Mouse (Mus musculus): ENCODE measurements at regions not wholly inside any gene's neighbourhood (a gene's known extent, or its start where the extent isn't known, plus 50 kb on each side); places are given as distances from the start of the nearest gene placed in this dataset.

DNA sequence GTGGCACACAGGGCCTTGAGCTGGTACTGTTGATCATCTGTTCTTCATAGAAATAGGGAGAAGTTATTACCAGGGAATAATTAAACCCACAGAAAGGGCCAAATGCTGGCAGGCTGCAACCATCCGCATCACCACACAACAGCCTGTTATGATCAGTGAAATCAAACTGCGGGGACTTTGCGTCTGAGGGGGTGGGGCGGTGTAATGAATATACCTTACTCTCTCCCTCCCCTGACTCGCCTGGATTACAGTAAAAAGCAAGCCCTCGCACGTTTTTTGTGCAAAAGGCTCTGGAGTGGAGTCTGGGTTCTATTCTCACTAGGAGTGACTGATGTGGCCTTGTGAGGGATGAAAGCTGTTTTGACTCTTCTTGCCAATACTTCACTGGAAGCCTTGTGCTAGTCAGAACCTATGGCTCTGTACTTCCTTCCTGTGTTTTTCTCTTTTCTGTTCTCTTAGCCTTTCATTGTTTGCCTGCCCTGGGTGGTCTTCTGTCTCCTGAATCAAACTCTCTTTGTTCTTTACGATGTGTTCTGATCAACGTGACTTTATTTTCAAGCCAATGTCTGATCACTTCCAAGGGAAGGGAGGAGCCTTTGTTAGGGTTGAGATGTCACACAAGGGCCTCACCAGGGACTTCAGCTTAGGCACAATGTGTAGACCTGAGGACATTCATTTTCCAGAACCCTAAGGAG is 172.4 kb downstream of the Dact1 start:
- no peak for DNase-seq (ENCODE audit: low spot score)

GRCm38 (mm10) chr12:71482619-71483018 is 172.9 kb downstream of the Dact1 start:
- DNase-seq (ENCODE audit: low spot score) = no peak

- no peak for DNase-seq (ENCODE audit: low spot score)
Observed at GRCm38 (mm10) chr12:71483536-71484165, 174.0 kb downstream of the Dact1 start.

GRCm38 (mm10) chr12:71484286-71484685 is 174.6 kb downstream of the Dact1 start:
- no peak for DNase-seq (ENCODE audit: low spot score)

- DNase-seq (ENCODE audit: low spot score) = no peak
Observed at GRCm38 (mm10) chr12:71486078-71486477, 176.4 kb downstream of the Dact1 start.

DNA sequence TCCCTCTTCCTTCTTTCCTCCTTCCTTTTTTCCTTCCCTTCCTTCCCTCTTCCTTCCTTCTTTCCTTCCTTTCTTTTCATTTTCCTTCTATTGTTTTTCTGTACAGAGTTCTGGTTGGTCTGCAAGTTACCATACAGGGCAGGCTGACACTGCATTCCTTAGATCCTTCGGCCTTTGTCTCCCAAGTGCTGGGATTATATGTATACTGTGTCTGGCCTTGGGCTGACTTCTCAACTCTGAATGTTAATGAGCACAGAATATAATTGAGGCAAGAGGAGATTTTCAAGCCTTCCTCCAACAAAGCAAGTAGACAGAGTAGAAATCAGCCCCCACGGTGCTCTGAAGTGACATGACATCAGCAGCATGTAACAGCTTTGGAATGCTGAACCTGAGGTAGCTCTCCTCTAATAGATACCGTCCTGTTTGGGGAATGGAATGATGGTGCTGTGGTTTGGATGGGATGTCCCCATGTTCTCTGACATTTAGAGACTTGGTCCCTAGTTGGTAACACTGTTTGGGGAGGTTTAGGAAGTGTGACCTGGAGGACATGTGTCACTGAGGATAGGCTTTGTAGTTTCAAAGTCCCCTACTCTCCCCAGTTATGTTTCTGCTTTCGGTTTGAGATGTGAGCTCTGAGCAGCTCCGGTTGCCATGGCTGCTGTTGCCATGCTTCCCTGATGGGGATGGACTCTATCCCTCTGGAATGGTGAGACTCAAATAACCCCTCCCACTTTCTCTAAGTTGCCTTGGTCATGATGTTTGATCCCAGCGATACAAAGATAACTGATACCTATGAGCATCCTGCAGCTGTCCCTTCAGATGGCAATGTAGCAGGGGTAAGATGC is 178.1 kb downstream of the Dact1 start:
- no peak for DNase-seq (ENCODE audit: low spot score)

- no peak for DNase-seq (ENCODE audit: low spot score)
Observed at GRCm38 (mm10) chr12:71489295-71489694, 179.6 kb downstream of the Dact1 start.

DNA sequence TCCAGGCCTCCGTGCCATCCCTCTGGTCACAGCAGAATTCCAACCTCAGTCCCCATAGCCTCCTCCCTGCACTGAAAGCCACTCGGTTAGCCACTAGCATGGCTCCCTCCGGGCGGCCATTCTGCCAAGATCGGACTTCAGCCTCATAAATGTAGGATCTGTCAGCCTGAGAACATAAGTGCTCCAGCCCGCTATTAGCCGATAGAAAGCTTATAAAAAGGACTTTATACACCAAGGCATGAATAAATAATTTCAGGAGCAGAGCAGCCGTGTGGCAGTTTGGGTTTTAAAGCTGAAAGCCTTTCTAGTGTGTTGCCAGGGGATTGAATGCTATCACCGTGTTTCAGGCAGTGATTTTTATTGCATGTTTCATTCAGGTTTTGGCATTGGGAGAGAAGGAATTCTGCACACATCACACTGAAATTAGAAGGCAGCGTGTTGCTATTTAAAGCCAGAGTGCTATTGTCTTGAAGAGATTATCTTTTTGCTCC is 185.2 kb downstream of the Dact1 start:
- no peak for DNase-seq (ENCODE audit: low spot score)

DNA sequence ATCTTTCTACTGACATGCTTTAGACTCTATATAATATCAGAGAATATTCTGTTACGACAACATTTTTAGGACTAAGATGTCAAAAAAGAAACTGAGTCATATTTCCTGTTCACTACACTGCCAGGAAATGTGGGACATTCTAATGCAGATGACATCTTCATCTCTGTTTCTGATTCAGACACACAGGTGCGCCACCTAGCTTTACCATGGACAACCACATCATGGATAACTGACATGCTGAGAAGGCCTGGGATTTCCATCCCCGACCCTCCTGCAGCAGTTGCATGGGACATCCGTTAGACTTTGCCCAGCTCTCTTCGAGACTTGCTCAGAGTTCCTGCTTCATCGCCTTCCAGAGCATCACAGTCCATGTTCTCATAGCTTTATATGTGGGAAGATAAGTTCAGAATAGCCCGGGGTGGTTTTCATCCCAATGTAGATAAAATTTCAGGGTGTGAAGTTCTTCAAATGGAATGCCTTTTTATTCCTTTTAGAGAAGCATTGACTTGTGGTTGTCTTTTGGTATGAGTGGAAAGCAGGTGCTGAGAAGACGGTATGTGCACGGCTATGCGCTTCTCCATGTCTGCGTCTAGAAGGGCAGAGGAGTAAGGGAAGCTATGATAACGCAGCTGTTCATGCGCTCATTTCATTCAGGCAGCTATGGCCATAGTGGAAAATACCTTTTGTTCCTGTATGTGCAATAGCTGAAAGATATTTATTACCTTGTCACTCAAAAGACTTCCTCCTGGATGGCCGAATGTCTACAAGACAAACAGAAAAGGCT is 188.8 kb downstream of the Dact1 start:
- no peak for DNase-seq (ENCODE audit: low spot score)

- DNase-seq (ENCODE audit: low spot score) = no peak
Observed at GRCm38 (mm10) chr12:71501299-71501810, 191.7 kb downstream of the Dact1 start.

GRCm38 (mm10) chr12:71503265-71503664 is 193.6 kb downstream of the Dact1 start:
- no peak for DNase-seq (ENCODE audit: low spot score)

DNA sequence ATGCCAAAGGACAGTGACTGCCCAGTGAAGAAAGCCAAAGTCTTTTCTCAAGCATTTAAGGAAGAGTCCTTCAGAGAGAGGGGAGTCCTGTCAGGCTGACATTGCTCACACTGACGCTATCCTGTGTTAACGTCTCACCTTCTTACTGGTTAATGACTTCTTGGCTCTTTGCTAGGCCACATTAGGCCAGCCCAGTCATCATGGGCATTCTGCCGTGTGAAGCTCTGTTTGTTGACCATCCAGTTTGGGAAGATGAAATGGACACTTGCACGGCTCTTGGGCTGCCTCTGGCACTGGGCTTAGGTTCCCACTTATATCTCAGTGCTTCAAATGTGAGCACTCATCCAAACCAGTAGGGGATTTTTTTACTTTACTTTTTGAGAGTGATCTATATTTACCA is 196.5 kb downstream of the Dact1 start:
- no peak for DNase-seq (ENCODE audit: low spot score)

DNA sequence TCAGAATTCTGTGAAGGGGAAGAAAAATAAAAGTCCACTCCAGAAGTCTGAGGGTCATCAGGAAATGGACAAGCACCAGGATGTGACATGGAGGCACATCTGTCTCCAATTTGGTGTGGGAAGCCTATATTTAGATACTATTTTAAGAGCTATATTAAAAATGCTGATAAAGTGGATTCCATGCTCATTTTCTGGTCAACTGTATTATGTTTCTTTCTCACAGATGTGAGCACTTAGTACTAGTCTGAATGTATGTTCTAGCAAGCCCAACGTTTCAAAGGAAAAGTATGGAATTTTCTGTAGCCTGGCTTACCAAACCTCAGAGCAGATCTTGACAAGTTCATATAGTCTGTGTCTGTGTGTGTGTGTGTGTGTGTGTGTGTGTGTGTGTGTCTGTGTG is 197.0 kb downstream of the Dact1 start:
- no peak for DNase-seq (ENCODE audit: low spot score)

GRCm38 (mm10) chr12:71512915-71513612 is 203.4 kb downstream of the Dact1 start:
- no peak for DNase-seq (ENCODE audit: low spot score)

DNA sequence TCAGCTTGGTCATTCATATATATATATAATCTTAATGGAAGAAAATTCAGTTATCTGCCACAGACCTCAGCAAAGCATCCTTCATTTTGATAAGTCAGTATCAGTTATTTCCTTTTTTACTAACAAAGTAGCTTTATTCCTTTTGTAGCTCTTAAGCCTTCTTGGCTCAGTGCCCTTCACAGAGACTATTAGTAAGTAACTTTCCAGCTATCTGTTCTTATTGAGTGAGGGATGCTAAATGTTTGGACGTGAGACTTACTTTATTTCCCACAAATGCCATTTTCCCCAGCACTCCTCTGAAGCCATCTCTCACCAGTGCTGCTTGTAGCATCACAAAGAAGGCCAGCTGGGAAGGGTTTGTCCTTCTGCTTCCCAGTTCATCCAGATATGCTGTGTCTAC is 209.8 kb downstream of the Dact1 start:
- no peak for DNase-seq (ENCODE audit: low spot score)

DNA sequence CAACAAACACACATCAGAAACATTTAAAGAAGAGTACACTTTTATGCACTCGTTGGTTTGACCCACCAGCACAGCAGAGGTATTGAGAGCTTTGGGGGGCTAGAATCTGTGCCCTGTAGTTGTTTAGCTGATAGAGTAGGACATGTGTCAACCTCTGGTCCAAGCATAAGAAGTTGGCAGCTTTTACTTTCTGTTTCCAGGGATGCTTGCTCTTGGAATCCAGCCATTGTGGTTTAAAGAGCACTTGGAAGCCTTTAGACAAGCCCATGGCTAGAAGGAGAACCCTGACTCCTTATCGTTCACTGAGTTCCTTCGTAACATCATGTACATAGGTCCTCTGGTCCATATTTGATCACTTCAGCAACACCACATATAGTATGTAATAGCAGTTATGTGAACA is 212.3 kb downstream of the Dact1 start:
- no peak for DNase-seq (ENCODE audit: low spot score)

- DNase-seq (ENCODE audit: low spot score) = no peak
Observed at GRCm38 (mm10) chr12:71522451-71522850, 212.8 kb downstream of the Dact1 start.

- DNase-seq (ENCODE audit: low spot score) = no peak
Observed at GRCm38 (mm10) chr12:71524156-71524555, 214.5 kb downstream of the Dact1 start.

- no peak for DNase-seq (ENCODE audit: low spot score)
Observed at GRCm38 (mm10) chr12:71525255-71525927, 215.7 kb downstream of the Dact1 start.

DNA sequence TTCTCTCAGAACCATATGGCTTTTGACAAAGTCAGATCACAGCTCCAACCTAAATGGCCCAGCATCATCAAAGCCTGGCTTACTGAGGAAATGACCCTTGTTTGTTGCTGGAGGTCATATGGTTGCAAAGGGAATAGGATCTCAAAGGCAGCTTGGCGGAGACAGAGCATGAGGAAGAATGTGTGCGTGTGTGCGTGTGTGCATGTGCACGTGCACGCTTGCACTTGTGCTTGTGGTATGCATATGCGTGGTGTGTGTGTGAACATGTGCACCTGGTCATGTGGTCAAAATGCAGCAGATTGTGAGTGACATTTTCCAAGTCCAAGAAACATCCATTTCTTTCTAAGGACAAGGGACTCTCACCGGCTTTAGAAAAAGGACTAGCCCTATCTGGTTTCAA is 216.9 kb downstream of the Dact1 start:
- no peak for DNase-seq (ENCODE audit: low spot score)

DNA sequence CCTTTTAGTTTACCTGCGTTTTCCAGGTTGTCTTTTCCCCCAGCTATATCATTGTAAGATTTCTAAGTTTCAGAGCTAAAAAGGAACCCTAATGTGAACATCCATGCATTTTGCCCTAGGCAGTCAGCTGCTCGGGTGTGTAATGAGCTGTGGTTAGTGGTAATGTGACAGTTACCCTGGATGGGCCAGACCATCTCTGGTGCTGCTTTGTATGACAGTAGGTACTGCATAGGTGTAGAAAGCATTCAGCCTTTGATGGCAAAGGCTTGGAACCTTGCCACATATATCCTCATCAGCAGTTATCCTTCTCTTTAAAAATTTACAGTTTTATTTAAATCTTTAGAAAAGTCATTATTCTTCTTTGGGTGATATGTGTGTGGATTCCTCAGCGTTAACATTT is 222.5 kb downstream of the Dact1 start:
- no peak for DNase-seq (ENCODE audit: low spot score)

Measured in ovary, postnatal 10 days (tissue).